Mouse (Mus musculus): ENCODE data around the gene Sppl2b. TPM values are rescaled to one million over a fixed set of nuclear protein-coding genes. Genes with fewer than 3 reads are reported as not detected.

The Sppl2b gene
- polyA plus RNA-seq, 1 experiment from 2014 or later: 30.4 TPM

DNA sequence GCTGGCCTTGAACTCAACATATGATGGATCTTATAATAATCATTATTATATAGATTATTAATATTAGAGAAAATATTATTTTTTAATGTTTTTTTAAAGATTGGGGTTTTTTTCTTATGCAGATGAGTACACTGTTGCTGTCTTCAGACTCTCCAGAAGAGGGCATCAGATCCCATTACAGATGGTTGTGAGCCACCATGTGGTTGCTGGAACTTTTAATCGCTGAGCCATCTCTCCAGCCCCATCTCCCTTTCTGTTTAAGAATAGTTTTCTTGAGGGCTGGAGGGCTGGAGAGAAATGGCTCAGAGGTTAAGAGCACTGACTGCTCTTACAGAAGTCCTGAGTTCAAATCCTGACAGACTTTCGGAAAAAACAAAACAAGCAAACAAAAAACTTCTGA lies 33.1 kb upstream of the Sppl2b start:
- Histone ChIP-seq H3K4me3 (ENCODE audit: low read depth, low read length) (no peak overlapping the region), H3K9ac (ENCODE audit: low read length) (no peak overlapping the region), H3K36me3 (ENCODE audit: control insufficient read depth, insufficient read depth, low read length) (no peaks in the 10 kb centered on the region), H3K4me1 (ENCODE audit: control insufficient read depth, insufficient read depth, low read length) (no peaks in the 10 kb centered on the region), H3K9me3 (replicated peaks; ENCODE audit: control insufficient read depth, low read length) (no peaks in the 10 kb centered on the region), H3K27me3 (replicated peaks; ENCODE audit: control insufficient read depth, insufficient read depth, low read length) (no peaks in the 10 kb centered on the region), H3K4me2 (ENCODE audit: low read length) (no peak overlapping the region), H3K27ac (ENCODE audit: low read depth, low read length) (no peak overlapping the region)
- WGBS: 48% methylated on average over 2 of the region's 2 CpGs
- peak; percentile 60 for DNase-seq (ENCODE audit: low spot score)
- no peak for ATAC-seq

DNA sequence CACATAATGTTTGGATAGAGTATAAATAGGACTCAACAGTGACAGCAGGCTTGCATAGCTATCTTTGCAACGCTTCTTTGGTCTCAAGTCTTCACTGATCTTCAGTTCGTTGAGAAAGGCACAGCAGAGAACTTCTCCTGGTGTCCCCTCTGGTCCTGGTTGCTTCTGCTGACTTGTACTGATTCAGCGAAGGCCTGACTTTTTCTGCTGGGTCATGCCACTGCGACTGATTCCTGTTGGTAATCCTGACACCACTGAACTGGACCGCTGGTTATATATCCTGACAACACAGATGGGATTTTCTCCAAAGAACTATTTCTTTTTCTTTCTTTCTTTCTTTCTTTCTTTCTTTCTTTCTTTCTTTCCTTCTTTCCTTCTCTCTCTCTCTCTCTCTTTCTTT lies 32.5 kb upstream of the Sppl2b start:
- Histone ChIP-seq H3K4me1 (ENCODE audit: control insufficient read depth, insufficient read depth, low read length) (peaks cover under 1% of the 10 kb centered on the region), H3K4me2 (ENCODE audit: low read length) (no peak overlapping the region), H3K36me3 (ENCODE audit: control insufficient read depth, insufficient read depth, low read length) (no peaks in the 10 kb centered on the region), H3K27ac (ENCODE audit: low read depth, low read length) (no peak overlapping the region), H3K27me3 (replicated peaks; ENCODE audit: control insufficient read depth, insufficient read depth, low read length) (no peaks in the 10 kb centered on the region), H3K9me3 (replicated peaks; ENCODE audit: control insufficient read depth, low read length) (no peaks in the 10 kb centered on the region), H3K9ac (ENCODE audit: low read length) (no peak overlapping the region), H3K4me3 (ENCODE audit: low read depth, low read length) (no peak overlapping the region)
- 91% methylated on average over 5 of the region's 5 CpGs for WGBS
- no peak for DNase-seq (ENCODE audit: low spot score)
- no peak for ATAC-seq

DNA sequence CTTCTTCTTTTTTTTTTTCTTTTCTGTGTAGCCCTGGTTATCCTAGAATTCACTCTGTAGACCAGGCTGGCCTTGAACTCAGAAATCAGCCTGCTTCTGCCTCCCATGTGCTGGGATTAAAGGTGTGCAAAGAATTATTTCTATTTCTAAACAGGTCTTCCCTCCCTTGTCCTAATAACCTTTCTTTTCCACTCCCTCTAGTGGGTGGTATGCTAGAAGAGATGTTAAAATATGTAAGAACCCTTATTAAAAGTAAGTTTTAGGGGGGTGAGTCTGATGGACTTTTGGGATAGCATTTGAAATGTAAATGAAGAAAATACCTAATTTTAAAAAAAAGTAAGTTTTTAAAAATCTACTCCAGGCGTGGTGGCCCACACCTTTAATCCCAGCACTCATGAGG lies 31.8 kb upstream of the Sppl2b start:
- Histone ChIP-seq H3K27ac (ENCODE audit: low read depth, low read length) (no peak overlapping the region), H3K9me3 (replicated peaks; ENCODE audit: control insufficient read depth, low read length) (no peaks in the 10 kb centered on the region), H3K36me3 (ENCODE audit: control insufficient read depth, insufficient read depth, low read length) (0 out of 2 replicates have a peak, but pooled peaks cover under 1% of the 10 kb centered on the region), H3K27me3 (replicated peaks; ENCODE audit: control insufficient read depth, insufficient read depth, low read length) (no peaks in the 10 kb centered on the region), H3K9ac (ENCODE audit: low read length) (no peak overlapping the region), H3K4me3 (ENCODE audit: low read depth, low read length) (no peak overlapping the region), H3K4me2 (ENCODE audit: low read length) (no peak overlapping the region), H3K4me1 (ENCODE audit: control insufficient read depth, insufficient read depth, low read length) (peaks cover 5% of the 10 kb centered on the region)
- 74% methylated on average over 1 of the region's 1 CpGs for WGBS
- DNase-seq (ENCODE audit: low spot score): no peak
- ATAC-seq: no peak

DNA sequence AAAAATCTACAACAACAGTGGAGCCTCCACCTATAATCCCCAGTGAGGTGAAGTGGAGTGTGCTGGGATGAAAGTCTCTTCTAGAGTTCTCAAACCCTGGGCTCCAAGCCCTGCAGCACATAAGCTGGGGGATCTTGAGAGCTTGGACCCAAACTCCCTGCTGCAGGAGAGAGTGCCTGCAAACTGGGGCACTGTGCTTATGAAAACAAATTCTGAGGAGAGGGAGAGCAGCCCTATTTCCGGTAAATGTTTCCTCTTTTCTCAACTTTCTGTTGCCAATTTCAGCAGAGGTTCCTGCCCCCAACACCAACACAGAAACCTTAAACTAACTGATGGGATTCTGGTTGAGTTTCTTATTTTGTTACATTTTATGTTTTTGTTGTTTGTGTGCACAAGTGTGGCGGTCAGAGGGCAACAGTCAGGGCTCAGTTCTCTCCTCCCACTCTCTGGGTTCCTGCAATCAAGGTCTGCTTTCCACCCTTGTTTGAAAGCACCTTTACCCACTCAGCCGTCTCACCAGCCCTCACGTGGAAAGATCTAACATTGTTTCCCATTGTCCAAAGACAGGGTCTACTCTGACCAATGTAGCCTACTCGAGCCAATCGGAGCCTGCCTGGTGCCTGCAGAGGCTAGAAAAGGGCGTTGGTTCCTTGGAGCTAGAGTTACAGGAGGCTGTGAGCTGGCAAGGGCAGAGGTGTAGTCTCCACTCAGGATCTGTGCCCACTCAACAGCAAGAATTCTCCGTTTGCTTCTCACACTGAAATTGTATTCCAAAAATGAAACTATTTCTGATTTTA lies 31.0 kb upstream of the Sppl2b start:
- Histone ChIP-seq H3K4me2 (ENCODE audit: low read length) (no peak overlapping the region), H3K9ac (ENCODE audit: low read length) (no peak overlapping the region), H3K27me3 (replicated peaks; ENCODE audit: control insufficient read depth, insufficient read depth, low read length) (no peaks in the 10 kb centered on the region), H3K9me3 (replicated peaks; ENCODE audit: control insufficient read depth, low read length) (no peaks in the 10 kb centered on the region), H3K4me1 (ENCODE audit: control insufficient read depth, insufficient read depth, low read length) (peaks cover 5% of the 10 kb centered on the region), H3K27ac (ENCODE audit: low read depth, low read length) (no peak overlapping the region), H3K36me3 (ENCODE audit: control insufficient read depth, insufficient read depth, low read length) (peaks cover 5% of the 10 kb centered on the region; the same call in 1 of the 2 replicates), H3K4me3 (ENCODE audit: low read depth, low read length) (no peak overlapping the region)
- DNase-seq (ENCODE audit: low spot score) (no peak), ATAC-seq (no peak)
- WGBS: 69% methylated on average over 8 of the region's 8 CpGs

DNA sequence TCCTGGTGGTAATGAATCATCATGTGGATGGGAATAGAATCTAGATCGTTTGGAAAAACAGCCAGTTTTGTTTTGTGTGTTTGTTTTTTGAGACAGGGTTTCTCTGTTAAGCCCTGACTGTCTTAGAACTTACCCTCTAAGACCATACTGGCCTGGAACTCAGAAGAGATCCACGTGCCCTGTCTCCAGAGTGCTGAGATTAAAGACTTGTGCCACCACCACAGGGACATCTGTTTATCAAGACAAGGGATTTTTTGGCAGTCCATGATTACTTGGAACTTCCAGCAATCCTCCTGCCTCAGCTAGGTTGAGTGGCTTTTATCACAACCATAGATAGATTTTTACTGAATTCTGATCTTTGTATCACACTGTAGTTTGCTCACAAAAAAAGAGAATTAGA lies 30.2 kb upstream of the Sppl2b start:
- Histone ChIP-seq H3K4me2 (ENCODE audit: low read length) (no peak overlapping the region), H3K4me3 (ENCODE audit: low read depth, low read length) (no peak overlapping the region), H3K27ac (ENCODE audit: low read depth, low read length) (no peak overlapping the region), H3K9ac (ENCODE audit: low read length) (no peak overlapping the region), H3K36me3 (ENCODE audit: control insufficient read depth, insufficient read depth, low read length) (peaks cover 13% of the 10 kb centered on the region), H3K4me1 (ENCODE audit: control insufficient read depth, insufficient read depth, low read length) (peaks cover 5% of the 10 kb centered on the region), H3K9me3 (replicated peaks; ENCODE audit: control insufficient read depth, low read length) (no peaks in the 10 kb centered on the region), H3K27me3 (replicated peaks; ENCODE audit: control insufficient read depth, insufficient read depth, low read length) (no peaks in the 10 kb centered on the region)
- WGBS: 78% methylated on average over 2 of the region's 2 CpGs
- ATAC-seq (no peak), DNase-seq (ENCODE audit: low spot score) (no peak)

DNA sequence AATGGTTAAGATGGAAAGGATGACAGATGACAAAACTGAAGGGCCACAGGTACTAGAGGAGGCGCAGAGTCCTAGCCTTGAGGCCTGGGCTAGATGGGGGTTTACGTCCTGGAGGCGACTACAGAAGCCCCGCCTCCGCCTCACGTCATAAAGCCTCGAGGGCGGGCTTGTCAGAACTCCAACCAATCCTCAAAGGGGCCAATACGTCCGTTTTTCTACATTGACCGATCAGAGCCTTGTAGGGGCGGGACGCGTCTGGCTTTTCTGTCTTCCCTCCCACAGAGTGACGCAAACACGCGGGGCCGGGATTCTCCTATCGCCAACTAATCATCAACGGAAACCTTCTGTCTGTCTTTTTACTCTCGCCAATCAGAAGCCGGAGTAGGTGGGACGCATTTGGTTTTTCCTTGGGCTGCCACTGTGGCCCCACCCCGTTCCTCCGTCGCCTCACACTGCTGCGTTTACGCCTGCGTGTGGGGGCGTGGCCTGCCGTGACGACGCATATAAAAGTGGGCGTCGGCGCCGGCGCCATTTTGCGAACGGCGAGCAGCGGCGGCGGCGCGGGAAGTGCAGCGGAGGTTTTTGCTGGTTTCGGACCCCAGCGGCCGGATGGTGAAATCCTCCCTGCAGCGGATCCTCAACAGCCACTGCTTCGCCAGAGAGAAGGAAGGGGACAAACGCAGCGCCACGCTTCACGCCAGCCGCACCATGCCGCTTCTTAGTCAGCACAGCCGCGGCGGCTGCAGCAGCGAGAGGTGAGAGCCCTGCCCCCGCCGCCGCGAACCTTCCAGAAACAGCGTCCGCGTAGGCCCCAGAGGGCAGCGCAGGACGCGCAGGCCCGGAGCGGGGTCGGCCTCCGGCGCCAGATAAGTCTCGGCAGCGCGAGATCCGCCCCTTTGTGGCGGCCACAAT lies 28.7 kb upstream of the Sppl2b start, which contains the start of gene Oaz1:
Gene Oaz1 (plus strand): TSS at position 506 of the 912 bp plus-strand sequence.
- Histone ChIP-seq H3K27me3 (replicated peaks; ENCODE audit: control insufficient read depth, insufficient read depth, low read length) (no peaks in the 10 kb centered on the region), H3K4me3 (ENCODE audit: low read depth, low read length) (peak within 1 kb of the TSS; percentile 74), H3K4me1 (ENCODE audit: control insufficient read depth, insufficient read depth, low read length) (peaks cover 5% of the 10 kb centered on the region), H3K9ac (ENCODE audit: low read length) (peak within 1 kb of the TSS; percentile 89), H3K27ac (ENCODE audit: low read depth, low read length) (peak within 1 kb of the TSS; percentile 86), H3K9me3 (replicated peaks; ENCODE audit: control insufficient read depth, low read length) (no peaks in the 10 kb centered on the region), H3K4me2 (ENCODE audit: low read length) (peak within 1 kb of the TSS; percentile 100), H3K36me3 (ENCODE audit: control insufficient read depth, insufficient read depth, low read length) (peaks cover 27% of the 10 kb centered on the region)
- DNase-seq (ENCODE audit: low spot score): peak; percentile 100
- under 1% methylated on average over 71 of the region's 82 CpGs for WGBS
- peak; percentile 98 for ATAC-seq

DNA sequence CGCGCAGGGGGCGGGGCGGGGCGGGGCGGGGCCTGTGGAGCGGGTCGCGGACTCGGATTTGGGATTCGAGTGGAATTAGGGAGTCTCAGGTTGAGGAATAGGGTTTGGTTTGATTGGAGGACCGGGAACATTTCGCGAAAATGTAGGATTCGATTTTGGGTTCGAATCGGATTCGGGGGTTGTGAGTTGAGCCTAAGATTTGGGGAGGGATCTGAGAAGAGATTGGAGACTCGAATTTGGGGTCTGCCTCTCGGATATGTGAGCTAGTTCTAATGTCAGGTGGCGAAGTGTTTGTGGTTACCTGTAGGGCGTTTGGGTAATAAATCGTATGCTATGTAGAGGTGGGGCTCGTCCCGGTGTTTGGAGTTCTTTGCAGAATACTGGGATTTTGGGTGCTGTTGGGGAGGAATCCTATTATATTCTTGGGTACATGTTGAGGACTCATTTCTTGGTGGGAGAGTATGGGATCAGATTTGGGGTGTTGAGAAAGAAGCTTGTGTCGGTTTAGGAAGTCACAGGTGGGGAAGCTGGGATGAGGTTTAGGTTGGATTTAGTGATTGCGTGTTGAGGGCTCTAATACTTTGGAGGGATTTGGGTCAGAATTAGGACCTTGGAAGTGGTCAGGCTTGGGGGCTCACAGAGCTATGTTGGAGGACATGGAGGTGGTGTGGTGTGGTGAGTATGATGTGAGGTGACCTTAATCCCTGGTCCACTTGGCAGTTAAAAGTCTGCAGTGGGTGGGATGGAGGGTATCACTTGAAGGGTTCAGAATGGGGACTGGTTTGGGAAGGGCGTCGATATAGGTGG lies 27.8 kb upstream of the Sppl2b start:
- H3K9me3 ChIP-seq (replicated peaks; ENCODE audit: control insufficient read depth, low read length): no peaks in the 10 kb centered on the region
- DNase-seq (ENCODE audit: low spot score) (no peak), ATAC-seq (no peak)
- peak overlapping the region; percentile 100 for H3K4me2 ChIP-seq (ENCODE audit: low read length)
- H3K27me3 ChIP-seq (replicated peaks; ENCODE audit: control insufficient read depth, insufficient read depth, low read length): no peaks in the 10 kb centered on the region
- peaks cover 27% of the 10 kb centered on the region for H3K36me3 ChIP-seq (ENCODE audit: control insufficient read depth, insufficient read depth, low read length)
- H3K4me1 ChIP-seq (ENCODE audit: control insufficient read depth, insufficient read depth, low read length): peaks cover 5% of the 10 kb centered on the region
- peak overlapping the region; percentile 89 for H3K9ac ChIP-seq (ENCODE audit: low read length)
- 9% methylated on average over 27 of the region's 29 CpGs for WGBS
- peak overlapping the region; percentile 74 for H3K4me3 ChIP-seq (ENCODE audit: low read depth, low read length)
- peak overlapping the region; percentile 86 for H3K27ac ChIP-seq (ENCODE audit: low read depth, low read length)

DNA sequence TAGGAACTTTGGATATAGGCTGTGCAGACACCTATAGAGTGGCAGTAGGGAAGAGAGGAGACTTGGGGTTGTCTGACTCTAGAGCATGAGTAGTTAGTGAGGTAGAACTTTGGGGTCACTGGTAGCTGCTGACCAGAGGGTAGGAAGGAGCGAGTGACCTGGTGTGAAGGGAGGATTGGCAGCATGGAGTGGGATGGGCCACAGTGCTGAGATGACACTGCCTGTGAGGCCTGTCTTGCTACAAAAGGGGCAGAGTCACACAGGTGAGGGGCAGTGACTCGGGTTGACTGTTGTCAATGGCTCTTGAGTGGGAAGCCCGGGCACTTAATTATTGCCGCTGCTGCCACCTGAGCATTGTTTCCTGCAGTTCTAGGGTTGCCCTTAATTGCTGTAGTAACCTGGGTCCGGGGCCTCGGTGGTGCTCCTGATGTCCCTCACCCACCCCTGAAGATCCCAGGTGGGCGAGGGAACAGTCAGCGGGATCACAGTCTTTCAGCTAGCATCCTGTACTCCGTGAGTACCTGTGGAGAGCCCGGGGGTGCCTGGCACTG lies 27.1 kb upstream of the Sppl2b start:
- Histone ChIP-seq H3K9me3 (replicated peaks; ENCODE audit: control insufficient read depth, low read length) (no peaks in the 10 kb centered on the region), H3K4me3 (ENCODE audit: low read depth, low read length) (peak overlapping the region; percentile 74), H3K4me2 (ENCODE audit: low read length) (peak overlapping the region; percentile 100), H3K27ac (ENCODE audit: low read depth, low read length) (no peak overlapping the region), H3K4me1 (ENCODE audit: control insufficient read depth, insufficient read depth, low read length) (peaks cover 5% of the 10 kb centered on the region), H3K36me3 (ENCODE audit: control insufficient read depth, insufficient read depth, low read length) (peaks cover 27% of the 10 kb centered on the region), H3K9ac (ENCODE audit: low read length) (peak overlapping the region; percentile 89), H3K27me3 (replicated peaks; ENCODE audit: control insufficient read depth, insufficient read depth, low read length) (no peaks in the 10 kb centered on the region)
- WGBS: 86% methylated on average over 10 of the region's 10 CpGs
- DNase-seq (ENCODE audit: low spot score) (no peak), ATAC-seq (no peak)
